Mouse (Mus musculus): Measurements from ENCODE around the gene Ust. TPM values are rescaled to one million over a fixed set of nuclear protein-coding genes. Genes with fewer than 3 reads are reported as not detected.
A peak's percentile ranks its signal among the peaks of the same experiment; 100 is the strongest.

The Ust gene
- total RNA-seq, 4 experiments from 2014 or later: 18.3 to 21.4 (median 19.8) TPM

GRCm38 (mm10) chr10:8183171-8183570, 335.5 kb downstream of the Ust start:
- DNase-seq (ENCODE audit: low spot score in 2 of 2): no peak

- no peak for DNase-seq (ENCODE audit: low spot score in 2 of 2)
Measured at GRCm38 (mm10) chr10:8181596-8182185, 336.9 kb downstream of the Ust start.

GRCm38 (mm10) chr10:8177618-8178017, 341.0 kb downstream of the Ust start:
- DNase-seq (ENCODE audit: low spot score in 2 of 2): no peak

GRCm38 (mm10) chr10:8176351-8177053, 342.1 kb downstream of the Ust start:
- DNase-seq (ENCODE audit: low spot score in 2 of 2): peak in 1 of 2 experiments; percentile 54

GRCm38 (mm10) chr10:8176008-8176350, 342.6 kb downstream of the Ust start:
- no peak for DNase-seq (ENCODE audit: low spot score in 2 of 2)

- no peak for DNase-seq (ENCODE audit: low spot score in 2 of 2)
Measured at GRCm38 (mm10) chr10:8174697-8175096, 343.9 kb downstream of the Ust start.

- peak in 1 of 2 experiments; percentile 43 for DNase-seq (ENCODE audit: low spot score in 2 of 2)
Measured at GRCm38 (mm10) chr10:8174230-8174629, 344.4 kb downstream of the Ust start.

GRCm38 (mm10) chr10:8173032-8173431, 345.6 kb downstream of the Ust start:
- no peak for DNase-seq (ENCODE audit: low spot score in 2 of 2)

GRCm38 (mm10) chr10:8171556-8171955, 347.1 kb downstream of the Ust start:
- DNase-seq (ENCODE audit: low spot score in 2 of 2): no peak

Data from left cerebral cortex, adult 8-10 months (tissue).